Mouse (Mus musculus) cerebellum, adult 2 months (tissue): Measurements from ENCODE around the gene Cers6. TPM values are rescaled to one million over a fixed set of nuclear protein-coding genes. Genes with fewer than 3 reads are reported as not detected.

Experiments used
- DNase-seq, 2 experiments: peaks; one replicate each; pipeline ENCODE4 v3.0.0; 2021
- H3K27ac ChIP-seq: fragments of 200-500 bp; 2 replicates; pipeline ENCODE4 v1.5.1; 2012; ENCODE audit warnings: low read length, control low read depth, inconsistent platforms; ENCODE audit not compliant: insufficient read depth
- H3K27me3 ChIP-seq: fragments of 200-500 bp; 2 replicates; pipeline ENCODE4 v1.6.1; 2012; ENCODE audit warnings: inconsistent platforms, mild to moderate bottlenecking, low read length, moderate library complexity; ENCODE audit not compliant: control insufficient read depth, insufficient read depth
- H3K4me1 ChIP-seq: fragments of 200-500 bp; 2 replicates; pipeline ENCODE4 v1.6.1; 2011; ENCODE audit warnings: low read length; ENCODE audit not compliant: control insufficient read depth, insufficient read depth
- H3K4me3 ChIP-seq: fragments of 200-500 bp; replicated peaks from 2 replicates; pipeline ENCODE3; 2011; ENCODE audit warnings: mild to moderate bottlenecking, low read depth, low read length, control low read depth; ENCODE audit not compliant: insufficient read depth
- CTCF ChIP-seq: fragments of 200-500 bp; IDR thresholded peaks from 2 replicates; pipeline ENCODE4 v1.5.1; 2011; ENCODE audit warnings: low read depth, mild to moderate bottlenecking, control low read depth, low read length, moderate library complexity, borderline replicate concordance; ENCODE audit not compliant: insufficient read depth
- POLR2A ChIP-seq: fragments of 200-500 bp; IDR thresholded peaks from 2 replicates; pipeline ENCODE4 v1.6.1; 2011; ENCODE audit warnings: low read length, control low read depth, borderline replicate concordance; ENCODE audit not compliant: insufficient read depth
- WGBS: fragments of 180-500 bp; shearing (Covaris S2); methylation state at CpG from one replicate; pipeline ENCODE4 v1.1.7; 2018; 5-methylcytosine and 5-hydroxymethylcytosine counted together
- polyA plus RNA-seq: library from polyadenylated mRNA; depleted of rRNA; stranded (reverse); fragments of >200 nt; gene quantifications from 2 replicates; pipeline ENCODE4 v1.2.3, GENCODE M21; 2012

The Cers6 gene
- polyA plus RNA-seq, 1 experiment, result 29.8 TPM

DNA sequence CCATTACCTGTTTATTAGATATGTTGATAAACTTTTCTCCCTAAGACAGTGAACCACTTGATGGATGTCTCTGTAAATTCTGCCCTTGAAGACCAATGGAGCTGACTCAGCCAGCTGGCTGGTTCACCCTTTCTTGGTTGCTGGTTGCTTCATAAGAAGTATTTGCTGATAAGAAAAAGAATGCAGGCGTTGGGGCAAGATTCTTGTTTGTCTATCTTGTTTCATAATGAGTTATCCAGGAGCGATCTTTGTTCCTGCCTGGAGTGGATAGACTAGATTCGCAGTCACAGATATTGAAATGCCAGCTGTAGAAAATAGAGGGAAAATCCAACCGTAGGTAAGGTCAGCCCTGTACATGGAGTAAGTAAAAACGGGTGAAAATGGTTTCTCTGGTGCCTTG lies 85.6 kb downstream of the Cers6 start:
- Histone ChIP-seq H3K4me1 (peaks cover 6% of the 10 kb centered on the region), H3K4me3 (no peak overlapping the region), H3K27me3 (no peaks in the 10 kb centered on the region), H3K27ac (no peak overlapping the region)
- no peak for TF ChIP-seq POLR2A
- TF ChIP-seq CTCF, result no peak
- WGBS, result 95% methylated on average over 5 of the region's 5 CpGs
- DNase-seq, result no peak

DNA sequence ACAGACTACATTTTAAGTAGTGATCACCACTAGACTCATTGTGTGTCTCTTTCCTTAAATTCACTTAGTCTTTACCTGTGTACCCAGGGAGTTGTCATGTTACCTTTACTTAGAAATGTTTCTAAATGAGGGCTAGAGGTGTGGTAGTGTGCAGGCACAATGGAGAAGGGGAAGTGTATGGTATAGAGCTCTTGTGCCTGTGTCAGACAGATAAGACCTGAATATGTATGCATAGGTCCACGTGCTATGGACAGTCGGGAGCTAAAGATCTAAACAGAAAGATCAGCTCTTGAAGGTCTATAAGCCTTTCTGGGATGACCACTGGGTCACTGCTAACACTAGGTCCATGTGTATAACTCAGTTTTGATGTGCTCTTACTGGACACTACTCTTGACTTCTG lies 87.9 kb downstream of the Cers6 start:
- Histone ChIP-seq H3K4me1 (peaks cover 6% of the 10 kb centered on the region), H3K27ac (no peak overlapping the region), H3K4me3 (no peak overlapping the region), H3K27me3 (no peaks in the 10 kb centered on the region)
- WGBS, result 94% methylated on average over 2 of the region's 2 CpGs
- TF ChIP-seq POLR2A (no peak), CTCF (no peak)
- no peak for DNase-seq

DNA sequence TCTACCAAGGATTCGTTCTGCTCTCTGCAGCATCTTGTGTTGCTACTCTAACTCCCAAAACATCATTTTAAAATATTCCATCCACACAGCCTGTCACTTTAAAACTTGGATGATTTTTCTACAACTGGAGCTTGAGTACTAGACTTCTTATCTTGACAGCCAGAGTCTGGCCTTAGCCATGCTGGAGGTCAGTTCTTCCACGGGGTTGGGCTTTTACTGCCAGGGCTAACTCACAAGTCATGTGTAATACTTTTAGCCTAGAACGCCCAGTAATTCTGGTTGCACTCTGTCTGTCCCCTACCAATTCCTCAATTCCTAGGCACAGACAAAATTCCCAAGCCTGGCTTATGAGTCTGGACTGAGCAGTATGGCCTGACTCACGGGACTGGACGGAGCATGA lies 88.5 kb downstream of the Cers6 start:
- Histone ChIP-seq H3K4me3 (no peak overlapping the region), H3K27me3 (no peaks in the 10 kb centered on the region), H3K27ac (no peak overlapping the region), H3K4me1 (peaks cover 6% of the 10 kb centered on the region)
- WGBS, result 86% methylated on average over 5 of the region's 5 CpGs
- no peak for TF ChIP-seq POLR2A
- no peak for TF ChIP-seq CTCF
- no peak for DNase-seq

DNA sequence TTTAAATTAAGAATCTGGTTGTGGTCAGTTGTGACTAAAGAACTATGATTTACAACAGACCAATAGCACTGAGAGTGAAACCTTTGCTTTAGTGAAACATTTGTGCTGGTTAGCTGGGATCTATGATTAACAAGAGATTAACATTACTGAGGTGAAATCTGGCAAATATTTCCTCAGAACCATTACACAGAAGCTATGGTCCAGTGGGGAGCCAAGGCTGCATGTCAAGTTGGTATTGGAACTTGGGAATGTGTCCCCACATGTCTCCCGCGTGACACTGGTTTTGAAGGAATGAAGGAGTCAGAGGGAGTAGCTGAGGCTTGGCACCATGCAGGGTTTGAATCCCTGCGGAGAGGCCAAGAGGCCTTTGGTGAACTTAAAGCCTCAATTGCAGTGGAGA lies 90.5 kb downstream of the Cers6 start:
- Histone ChIP-seq H3K4me1 (peaks cover 7% of the 10 kb centered on the region), H3K4me3 (no peak overlapping the region), H3K27ac (no peak overlapping the region), H3K27me3 (no peaks in the 10 kb centered on the region)
- WGBS, result 98% methylated on average over 3 of the region's 3 CpGs
- TF ChIP-seq POLR2A (no peak), CTCF (no peak)
- no peak for DNase-seq

DNA sequence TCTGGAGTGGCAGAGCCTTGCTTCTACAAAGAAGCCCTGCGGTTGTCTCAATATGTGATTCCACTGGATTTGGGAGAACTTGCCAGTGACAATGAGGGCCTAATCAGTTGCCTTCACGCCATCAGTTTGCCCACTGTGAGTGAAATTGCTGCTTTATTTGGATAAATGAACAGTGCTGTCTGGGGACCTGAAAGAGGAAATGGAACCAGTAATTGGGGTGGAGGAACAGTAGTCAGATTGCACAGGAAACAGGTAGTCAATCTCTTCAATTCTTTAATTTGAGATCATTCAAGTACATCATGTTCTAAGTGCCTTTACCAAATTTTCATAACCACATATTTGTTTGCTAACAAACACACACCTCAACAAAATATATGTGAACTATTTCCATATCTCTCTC lies 92.4 kb downstream of the Cers6 start:
- Histone ChIP-seq H3K27me3 (no peaks in the 10 kb centered on the region), H3K4me3 (no peak overlapping the region), H3K27ac (no peak overlapping the region), H3K4me1 (peaks cover 17% of the 10 kb centered on the region)
- 50% methylated on average over 2 of the region's 2 CpGs for whole genome bisulfite sequencing
- TF ChIP-seq POLR2A, result no peak
- TF ChIP-seq CTCF, result no peak
- DNase-seq, result no peak

DNA sequence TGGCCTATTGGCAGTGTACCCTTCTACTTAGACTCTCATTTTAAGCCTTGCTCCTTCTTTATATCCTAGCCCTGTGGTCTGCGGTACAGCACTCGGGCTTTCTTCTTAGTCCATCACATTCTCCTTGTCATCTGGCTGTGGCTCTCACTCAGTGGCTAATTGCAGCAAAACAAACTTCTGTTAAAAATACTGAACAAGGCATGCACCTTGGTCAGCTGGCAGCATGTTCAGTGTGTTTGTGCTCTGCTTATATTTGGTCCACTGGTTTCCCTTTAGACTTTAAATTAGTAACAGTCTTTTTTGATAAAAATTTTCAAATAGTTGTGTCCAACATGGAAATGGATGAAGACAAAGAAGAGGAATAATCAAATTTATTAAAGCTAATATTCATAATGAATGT lies 94.3 kb downstream of the Cers6 start:
- WGBS, result 95% methylated on average over 2 of the region's 2 CpGs
- DNase-seq, result no peak
- H3K27ac ChIP-seq, result no peak overlapping the region
- H3K4me1 ChIP-seq, result peaks cover 25% of the 10 kb centered on the region
- H3K4me3 ChIP-seq, result no peak overlapping the region
- no peaks in the 10 kb centered on the region for H3K27me3 ChIP-seq
- TF ChIP-seq POLR2A, result no peak
- no peak for TF ChIP-seq CTCF

DNA sequence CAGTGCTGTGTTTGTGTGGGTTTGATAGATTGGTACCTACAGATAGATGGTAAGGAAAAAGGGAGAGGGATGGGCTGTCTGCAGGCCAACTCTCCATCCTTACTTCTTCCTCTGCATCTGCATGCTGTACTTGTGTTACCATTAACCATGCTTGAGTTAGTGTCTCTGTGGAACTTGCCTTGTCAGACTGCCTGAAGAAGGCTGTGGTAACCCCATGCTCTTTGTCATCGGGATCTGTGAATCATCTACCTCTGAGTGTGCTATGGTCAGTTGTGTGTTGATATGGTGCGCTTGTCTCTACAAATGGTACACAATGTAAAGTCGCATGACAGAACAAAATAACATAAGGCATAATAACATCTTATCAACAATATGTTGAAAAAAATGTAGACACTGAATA lies 94.9 kb downstream of the Cers6 start:
- DNase-seq, result no peak
- Histone ChIP-seq H3K27ac (no peak overlapping the region), H3K4me1 (peaks cover 25% of the 10 kb centered on the region), H3K4me3 (no peak overlapping the region), H3K27me3 (no peaks in the 10 kb centered on the region)
- WGBS, result 93% methylated on average over 3 of the region's 3 CpGs
- no peak for TF ChIP-seq POLR2A
- TF ChIP-seq CTCF, result no peak

DNA sequence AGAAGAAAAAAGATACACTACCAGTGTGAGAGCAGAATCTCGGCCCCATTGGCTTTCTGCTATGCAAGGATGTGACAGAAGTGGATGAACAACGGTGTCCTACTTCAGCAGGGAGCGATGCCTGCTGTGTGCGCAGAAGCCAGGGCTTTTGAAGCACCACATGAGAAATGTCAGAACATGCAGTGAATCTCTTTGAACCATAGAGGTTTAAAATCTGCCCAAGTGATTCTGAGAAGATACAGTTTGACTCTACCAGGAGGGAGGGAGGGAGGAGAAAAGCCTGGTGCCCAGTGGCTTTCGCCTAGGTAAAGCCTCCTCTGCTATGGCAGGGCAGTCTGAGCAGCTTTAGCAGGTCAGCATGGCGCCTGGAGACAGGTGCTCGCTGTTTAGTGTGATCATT lies 96.6 kb downstream of the Cers6 start:
- no peak for TF ChIP-seq CTCF
- no peak for TF ChIP-seq POLR2A
- Histone ChIP-seq H3K27ac (peak overlapping the region; percentile 41; the same call in 1 of the 2 replicates), H3K4me3 (no peak overlapping the region), H3K4me1 (peaks cover 31% of the 10 kb centered on the region), H3K27me3 (no peaks in the 10 kb centered on the region)
- peak; percentile 56 to 65 for DNase-seq
- 12% methylated on average over 7 of the region's 7 CpGs for WGBS

DNA sequence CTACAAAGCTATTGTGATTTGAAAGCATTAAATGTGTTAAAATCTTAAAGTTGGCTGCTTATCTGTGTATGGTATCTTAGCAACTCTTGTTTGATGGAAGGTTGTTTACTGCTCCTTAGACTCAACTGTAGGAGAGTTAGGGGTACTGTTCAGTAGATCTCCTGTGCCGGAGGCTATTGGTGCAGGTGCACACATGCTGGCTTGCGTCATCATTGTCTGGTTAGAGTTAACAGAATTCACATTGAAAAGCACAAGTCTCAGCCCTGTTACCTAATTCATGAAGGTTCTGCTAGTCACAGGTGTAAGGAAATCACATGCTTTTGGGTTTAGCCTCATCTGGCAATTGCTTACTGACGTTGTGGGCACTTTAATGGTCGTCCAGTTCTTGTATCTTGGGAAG lies 98.3 kb downstream of the Cers6 start:
- H3K4me1 ChIP-seq, result peaks cover 31% of the 10 kb centered on the region
- 93% methylated on average over 4 of the region's 4 CpGs for WGBS
- DNase-seq, result peak in 1 of 2 experiments; percentile 5
- no peak overlapping the region for H3K27ac ChIP-seq
- no peak for TF ChIP-seq CTCF
- TF ChIP-seq POLR2A, result no peak
- no peaks in the 10 kb centered on the region for H3K27me3 ChIP-seq
- no peak overlapping the region for H3K4me3 ChIP-seq
